Mouse (Mus musculus): ENCODE data around the gene Sox6. TPM values are rescaled to one million over a fixed set of nuclear protein-coding genes. Genes with fewer than 3 reads are reported as not detected.

Sox6 gene
- total RNA-seq, 4 experiments from 2014 or later = 26.5 to 36.8 (median 31.9) TPM

GRCm38 (mm10) chr7:115754216-115754615 is 284.4 kb downstream of the Sox6 start:
- DNase-seq (ENCODE audit: low spot score in 2 of 2) = no peak

- DNase-seq (ENCODE audit: low spot score in 2 of 2) = no peak
These were observed 286.4 kb downstream of the Sox6 start for GRCm38 (mm10) chr7:115752121-115752634.

GRCm38 (mm10) chr7:115751083-115751482 is 287.5 kb downstream of the Sox6 start:
- no peak for DNase-seq (ENCODE audit: low spot score in 2 of 2)

GRCm38 (mm10) chr7:115750275-115750825 is 288.2 kb downstream of the Sox6 start:
- no peak for DNase-seq (ENCODE audit: low spot score in 2 of 2)

- DNase-seq (ENCODE audit: low spot score in 2 of 2) = no peak
These were observed 291.1 kb downstream of the Sox6 start for GRCm38 (mm10) chr7:115747541-115747940.

GRCm38 (mm10) chr7:115745672-115746253 is 292.8 kb downstream of the Sox6 start:
- DNase-seq (ENCODE audit: low spot score in 2 of 2) = no peak

- DNase-seq (ENCODE audit: low spot score in 2 of 2) = no peak
These were observed 304.5 kb downstream of the Sox6 start for GRCm38 (mm10) chr7:115734137-115734536.

- no peak for DNase-seq (ENCODE audit: low spot score in 2 of 2)
These were observed 305.8 kb downstream of the Sox6 start for GRCm38 (mm10) chr7:115732824-115733223.

GRCm38 (mm10) chr7:115726776-115727175 is 311.8 kb downstream of the Sox6 start:
- DNase-seq (ENCODE audit: low spot score in 2 of 2) = no peak

- DNase-seq (ENCODE audit: low spot score in 2 of 2) = no peak
These were observed 314.2 kb downstream of the Sox6 start for GRCm38 (mm10) chr7:115724404-115724803.

GRCm38 (mm10) chr7:115721624-115722540 is 316.7 kb downstream of the Sox6 start:
- DNase-seq (ENCODE audit: low spot score in 2 of 2) = no peak

- no peak for DNase-seq (ENCODE audit: low spot score in 2 of 2)
These were observed 318.8 kb downstream of the Sox6 start for GRCm38 (mm10) chr7:115719791-115720190.

GRCm38 (mm10) chr7:115706141-115706540 is 332.5 kb downstream of the Sox6 start:
- no peak for DNase-seq (ENCODE audit: low spot score in 2 of 2)

GRCm38 (mm10) chr7:115698105-115698504 is 340.5 kb downstream of the Sox6 start:
- no peak for DNase-seq (ENCODE audit: low spot score in 2 of 2)

GRCm38 (mm10) chr7:115693206-115693605 is 345.4 kb downstream of the Sox6 start:
- DNase-seq (ENCODE audit: low spot score in 2 of 2) = no peak

GRCm38 (mm10) chr7:115691091-115691490 is 347.5 kb downstream of the Sox6 start:
- no peak for DNase-seq (ENCODE audit: low spot score in 2 of 2)

GRCm38 (mm10) chr7:115686687-115687086 is 351.9 kb downstream of the Sox6 start:
- DNase-seq (ENCODE audit: low spot score in 2 of 2) = no peak

GRCm38 (mm10) chr7:115684142-115684541 is 354.5 kb downstream of the Sox6 start:
- DNase-seq (ENCODE audit: low spot score in 2 of 2) = no peak

GRCm38 (mm10) chr7:115671749-115672148 is 366.8 kb downstream of the Sox6 start:
- DNase-seq (ENCODE audit: low spot score in 2 of 2) = no peak

- DNase-seq (ENCODE audit: low spot score in 2 of 2) = no peak
These were observed 367.3 kb downstream of the Sox6 start for GRCm38 (mm10) chr7:115671272-115671671.

GRCm38 (mm10) chr7:115669207-115670004 is 369.2 kb downstream of the Sox6 start:
- no peak for DNase-seq (ENCODE audit: low spot score in 2 of 2)

Measured in left cerebral cortex, adult 8-10 months (tissue).